Mouse (Mus musculus) layer of hippocampus, postnatal 36 days (tissue): ENCODE data around the gene Nfkb1. TPM values are rescaled to one million over a fixed set of nuclear protein-coding genes. Genes with fewer than 3 reads are reported as not detected.

Source experiments
- DNase-seq, 2 experiments: peaks; one replicate each; pipeline ENCODE4 v3.0.0; 2022
- total RNA-seq, 2 experiments: library from RNA; stranded (reverse); gene quantifications; 2 replicates each; pipeline ENCODE4 v1.2.3; 2021

Nfkb1 gene
- total RNA-seq = 10 to 100 TPM; 21.6 to 25.8 TPM

DNA sequence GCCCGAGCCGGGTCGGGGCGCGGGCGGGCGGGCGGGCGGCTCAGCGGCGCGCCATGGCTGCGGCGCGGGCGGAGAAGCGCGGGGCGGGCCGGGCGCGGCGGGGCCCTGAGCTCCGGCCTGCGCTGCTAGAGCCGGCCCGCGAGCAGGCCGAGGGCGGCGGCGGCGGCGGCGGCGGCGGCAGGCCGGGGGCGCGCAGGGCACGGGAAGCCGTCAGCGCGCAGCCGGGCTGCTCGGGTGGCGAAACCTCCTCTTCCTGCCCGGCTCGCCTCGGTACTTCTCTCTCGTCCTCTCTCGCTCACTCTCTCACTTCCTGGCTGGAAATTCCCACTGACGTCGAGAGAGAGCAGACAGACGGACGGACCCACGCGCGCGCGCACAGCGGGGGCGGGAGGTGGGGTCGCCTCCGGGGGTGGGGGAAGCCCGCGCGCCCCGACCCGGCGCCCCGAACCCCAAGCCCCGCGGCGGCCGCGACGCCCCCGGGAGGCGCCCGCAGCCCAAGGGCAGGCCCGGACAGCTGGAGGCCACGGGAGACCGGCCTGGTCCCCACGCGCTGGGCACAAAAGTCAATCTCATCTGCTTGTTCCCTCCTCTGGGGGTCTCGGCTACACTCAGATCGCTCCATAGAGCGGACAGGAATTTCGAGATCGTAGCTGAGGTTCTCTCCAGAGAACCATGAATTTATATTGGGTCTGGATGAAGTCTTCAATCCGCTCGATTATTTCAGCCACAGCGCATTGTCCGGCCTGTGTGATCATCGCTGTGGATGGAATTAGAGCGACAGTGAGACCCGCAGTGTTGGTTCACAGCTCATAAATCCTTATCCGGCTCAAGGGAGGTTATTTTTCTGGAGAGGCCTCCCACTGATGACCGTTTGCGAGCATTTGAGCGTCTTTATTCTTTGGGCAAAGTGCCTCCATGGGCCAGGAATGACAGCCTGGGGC lies at the start of gene Nfkb1:
TSS of gene Nfkb1 (minus strand) at position 357 of the 941 bp plus-strand sequence.
- DNase-seq = peak; percentile 58 to 64

DNA sequence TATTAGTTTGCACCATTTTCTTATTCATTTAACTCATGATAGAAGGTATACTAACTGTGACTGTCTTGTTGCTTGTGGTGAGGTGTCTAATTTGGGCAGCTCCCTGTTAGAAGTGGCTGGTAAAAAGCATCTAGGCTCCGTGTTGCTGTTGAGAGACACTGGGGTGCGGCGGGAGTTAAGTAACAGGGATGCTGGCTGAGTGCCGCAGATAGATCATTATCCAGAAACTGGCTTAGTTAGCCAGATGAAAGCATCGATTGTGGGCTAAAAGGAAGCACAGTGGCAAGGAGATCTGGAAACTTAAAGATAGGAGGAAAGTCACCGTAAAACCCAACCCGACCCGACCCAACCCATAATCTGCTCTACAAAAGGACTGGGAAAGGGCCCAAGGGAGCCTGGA lies 49.4 kb upstream of the Nfkb1 start:
- DNase-seq = no peak

DNA sequence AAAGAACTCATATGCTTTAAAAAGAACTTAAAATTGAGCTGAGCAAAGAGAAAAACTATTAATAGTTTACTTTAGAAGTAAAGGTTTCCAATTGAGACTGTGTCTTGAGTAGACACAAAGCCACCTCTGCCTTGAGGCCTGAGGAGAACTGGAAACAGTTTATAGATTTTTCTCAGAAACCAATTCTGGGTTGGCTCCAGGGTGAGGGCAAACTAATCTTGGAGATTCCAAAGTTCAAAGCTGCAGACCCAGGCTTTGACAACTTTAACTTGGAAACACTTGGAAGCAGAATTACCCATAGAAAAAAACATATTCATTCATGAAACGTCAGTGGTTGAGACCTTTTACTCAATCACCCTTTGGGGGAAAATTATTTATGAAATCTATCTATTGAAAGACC lies 43.4 kb upstream of the Nfkb1 start:
- DNase-seq = no peak

DNA sequence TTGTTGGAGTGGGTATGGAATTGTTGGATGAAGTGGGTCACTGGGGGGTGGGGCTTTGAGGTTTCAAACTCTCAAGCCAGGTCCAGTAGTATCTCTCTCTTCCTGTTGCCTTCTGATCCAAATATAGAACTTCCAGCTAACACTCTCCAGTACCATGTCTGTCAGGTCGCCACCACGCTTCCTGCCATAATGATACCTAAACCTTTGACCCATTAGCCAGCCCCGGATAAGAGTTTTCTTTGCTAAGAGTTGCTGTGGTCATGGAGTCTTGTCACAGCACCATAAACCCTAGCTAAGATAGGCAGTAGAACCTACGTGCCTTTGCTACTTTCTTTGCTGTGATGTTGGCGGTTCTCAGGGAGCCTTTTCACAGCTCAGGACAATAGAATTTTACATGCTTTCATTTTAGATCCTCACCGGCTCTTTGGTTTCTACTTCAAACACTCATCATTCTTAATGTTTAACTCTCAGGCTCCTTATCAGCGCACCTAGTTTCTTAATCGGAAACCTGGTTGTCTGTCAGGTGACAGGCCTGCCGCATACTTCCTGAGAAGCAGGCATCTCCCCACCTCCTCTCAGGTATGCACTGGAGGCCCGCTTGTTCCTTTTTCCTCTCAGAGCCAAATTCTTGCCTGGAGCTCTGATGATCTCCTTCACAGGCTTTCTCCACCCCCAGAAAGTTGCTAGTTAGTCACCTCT lies 41.5 kb upstream of the Nfkb1 start:
- DNase-seq = no peak

DNA sequence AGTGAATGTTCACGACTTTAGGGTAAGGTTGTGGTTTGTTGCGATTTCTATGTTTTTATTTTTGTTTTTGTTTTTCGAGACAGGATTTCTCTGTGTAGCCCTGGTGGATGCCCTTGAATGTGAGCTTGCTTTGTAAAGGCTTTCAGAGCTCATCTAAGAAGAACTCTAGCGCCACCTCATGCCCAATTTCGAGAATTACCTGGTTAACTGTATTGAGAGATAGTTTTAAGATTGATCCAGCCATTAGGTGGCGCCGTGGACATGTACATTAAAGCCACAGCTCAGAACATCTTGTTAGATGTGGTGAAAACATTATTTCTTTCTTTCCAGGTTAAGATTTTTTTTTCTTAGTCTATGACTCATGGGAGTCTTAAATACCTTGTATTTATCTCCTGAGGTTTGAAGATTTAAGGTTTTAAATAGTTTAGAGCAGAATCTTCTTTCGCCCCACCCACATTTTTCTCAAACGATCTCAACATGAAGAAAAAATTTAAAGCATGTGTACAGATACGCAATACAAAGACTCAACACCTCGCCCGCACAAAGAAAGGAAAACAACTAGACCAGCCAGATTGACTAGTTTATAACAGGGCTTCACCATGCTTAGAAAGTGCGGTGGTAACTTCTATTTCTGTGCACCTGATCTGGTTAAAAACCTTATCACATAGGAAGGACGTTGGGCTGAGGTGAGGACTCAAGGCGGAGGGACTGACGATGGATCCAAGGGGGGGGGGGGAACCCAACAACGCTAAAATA lies 40.1 kb upstream of the Nfkb1 start:
- peak; percentile 79 to 89 for DNase-seq

DNA sequence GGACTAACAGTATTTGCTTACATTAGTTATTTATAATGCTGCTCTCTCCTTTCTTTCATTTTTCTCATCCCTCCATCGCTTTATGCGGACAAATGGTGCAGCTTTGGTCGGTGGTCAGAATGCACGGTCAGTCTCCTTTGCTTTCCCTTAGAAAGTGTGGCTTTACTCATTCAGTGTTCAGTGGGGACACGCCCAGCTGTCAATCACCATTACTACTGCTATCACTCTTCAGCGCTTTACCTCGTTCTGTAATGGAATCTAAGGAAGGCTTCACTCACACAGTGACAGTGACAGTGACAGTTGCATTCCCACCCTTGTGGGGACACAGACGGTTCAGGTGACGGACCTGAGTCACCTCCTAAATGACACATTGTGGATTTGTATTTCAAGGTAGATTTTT lies 39.4 kb upstream of the Nfkb1 start:
- peak in 1 of 2 experiments; percentile 13 for DNase-seq

DNA sequence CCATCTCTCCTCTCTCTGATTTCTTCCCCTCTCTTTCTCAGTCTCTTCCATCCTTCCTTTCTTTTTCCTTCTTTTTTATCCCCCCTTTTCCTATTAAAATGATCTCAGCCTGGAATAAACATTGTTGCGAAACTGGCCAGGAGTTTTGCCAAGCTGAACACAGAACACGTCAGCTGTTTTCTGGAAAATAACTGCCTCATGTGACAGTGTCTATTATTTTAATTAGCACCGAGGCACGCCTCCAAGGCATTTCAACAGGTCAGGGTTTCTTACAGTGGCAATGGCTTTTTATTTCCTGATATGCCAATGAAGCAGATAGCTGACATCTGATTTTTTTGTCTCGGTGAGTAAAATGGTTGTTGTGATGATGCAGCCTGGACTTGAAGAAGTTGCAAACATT lies 38.2 kb upstream of the Nfkb1 start:
- DNase-seq = peak in 1 of 2 experiments; percentile 27

DNA sequence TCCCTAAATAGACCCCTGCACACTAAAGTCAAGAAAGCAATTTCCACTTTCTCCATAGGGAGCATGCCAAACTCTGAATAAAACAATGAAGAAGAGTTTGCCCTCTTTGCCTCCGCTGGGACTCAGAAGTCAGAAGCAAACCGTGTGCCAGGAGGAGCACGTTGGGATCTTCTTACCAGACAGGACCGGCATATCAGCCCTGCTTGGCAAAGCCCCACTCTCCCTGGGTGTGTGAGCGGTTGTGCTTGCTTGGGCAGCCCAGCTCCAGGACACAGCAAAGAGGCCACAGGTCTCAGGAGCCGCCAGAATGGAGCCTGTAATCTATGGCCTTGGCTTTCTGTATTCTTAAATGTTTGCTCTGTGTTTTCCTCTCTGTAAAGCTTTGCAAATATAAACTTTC lies 37.6 kb upstream of the Nfkb1 start:
- no peak for DNase-seq

DNA sequence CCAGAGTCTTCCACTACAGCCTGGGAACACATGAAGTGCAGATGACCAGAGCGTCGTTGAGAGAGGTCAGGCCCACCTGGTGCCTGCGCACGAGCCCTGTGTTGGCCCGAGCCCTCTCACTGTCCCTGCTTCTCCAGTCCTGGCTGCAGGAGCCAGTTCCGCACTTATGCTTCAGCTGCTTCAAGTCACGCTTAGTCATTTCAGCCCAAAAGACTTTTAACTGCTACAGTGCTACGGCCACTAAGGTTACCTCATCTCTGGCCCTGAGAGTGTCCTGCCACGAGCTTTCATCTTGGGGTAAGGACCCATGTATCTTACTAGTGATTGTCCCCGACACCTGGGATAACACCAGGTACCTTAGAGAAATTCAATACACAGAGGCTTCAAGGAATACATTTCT lies 36.0 kb upstream of the Nfkb1 start:
- no peak for DNase-seq

DNA sequence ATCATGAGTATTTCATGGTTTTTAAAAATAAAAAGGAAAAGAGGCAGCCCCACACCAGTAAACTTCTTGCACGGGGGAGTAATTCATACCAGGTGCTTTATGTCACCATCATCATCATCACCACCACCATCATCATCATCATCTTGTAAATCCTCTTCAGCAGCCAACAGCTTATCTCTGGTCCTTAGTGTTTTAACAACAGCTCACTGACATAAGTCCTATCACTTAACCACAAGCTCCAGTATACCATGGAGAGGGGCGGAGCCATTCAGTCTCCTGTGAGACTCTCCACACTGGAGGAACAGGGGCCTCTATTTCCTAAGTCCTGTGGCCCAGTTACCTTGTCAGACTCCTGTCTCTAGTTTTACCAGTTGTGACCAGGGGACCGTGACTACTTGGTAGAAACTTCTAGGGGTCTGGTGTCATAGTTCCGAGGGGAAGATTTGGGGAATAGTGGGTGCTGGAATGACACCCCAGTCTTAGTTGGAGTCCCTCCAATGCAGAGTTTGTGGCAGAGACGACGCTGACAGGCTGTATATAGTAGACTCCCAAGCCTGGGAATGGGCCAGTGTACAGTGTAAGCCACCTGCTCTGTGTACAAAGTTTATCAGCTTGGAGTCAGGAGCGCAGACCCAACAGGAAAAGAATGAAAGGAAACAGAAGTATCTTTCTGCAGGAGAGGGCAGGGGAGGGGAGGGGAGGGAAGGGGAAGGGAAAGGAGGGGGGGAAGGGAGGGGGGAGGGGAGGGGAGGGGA lies 35.4 kb upstream of the Nfkb1 start:
- DNase-seq = no peak

DNA sequence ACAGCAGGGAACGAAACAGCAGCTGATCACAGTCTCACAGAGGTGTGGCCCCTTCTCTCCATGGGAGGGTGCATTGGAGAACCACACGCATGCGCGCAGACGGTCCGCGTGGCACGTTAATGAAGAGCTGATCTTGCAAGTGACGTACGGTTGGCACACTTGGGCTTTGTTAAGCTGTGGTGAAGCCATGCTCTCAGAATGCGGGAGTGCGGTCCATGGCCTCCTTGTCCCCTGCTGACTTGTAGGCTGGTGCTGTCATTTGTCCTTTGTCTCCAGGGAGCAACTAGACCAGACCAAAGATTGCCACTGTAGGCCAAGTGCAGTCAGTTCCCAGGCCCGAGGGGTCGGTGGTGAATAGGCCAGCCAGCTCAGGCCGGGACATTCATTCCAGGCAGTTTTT lies 34.7 kb upstream of the Nfkb1 start:
- DNase-seq = peak in 1 of 2 experiments; percentile 25

DNA sequence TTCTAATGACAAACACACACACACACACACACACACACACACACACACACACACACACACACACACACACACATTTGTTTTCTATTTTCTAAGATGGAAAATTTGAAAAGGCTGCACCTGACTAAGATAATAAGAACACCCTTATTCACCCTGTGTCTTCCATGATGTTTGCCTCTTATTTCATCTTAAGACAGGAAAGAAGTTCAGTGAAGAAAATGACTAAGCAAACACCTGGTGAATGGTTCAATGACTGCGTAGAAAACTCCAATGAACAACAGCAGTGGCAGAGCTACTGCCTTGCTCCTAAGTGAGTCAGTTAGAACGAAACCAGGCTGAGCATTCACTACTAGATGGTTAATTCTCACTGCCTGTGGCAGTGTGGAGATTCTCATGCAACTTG lies 30.8 kb upstream of the Nfkb1 start:
- no peak for DNase-seq

DNA sequence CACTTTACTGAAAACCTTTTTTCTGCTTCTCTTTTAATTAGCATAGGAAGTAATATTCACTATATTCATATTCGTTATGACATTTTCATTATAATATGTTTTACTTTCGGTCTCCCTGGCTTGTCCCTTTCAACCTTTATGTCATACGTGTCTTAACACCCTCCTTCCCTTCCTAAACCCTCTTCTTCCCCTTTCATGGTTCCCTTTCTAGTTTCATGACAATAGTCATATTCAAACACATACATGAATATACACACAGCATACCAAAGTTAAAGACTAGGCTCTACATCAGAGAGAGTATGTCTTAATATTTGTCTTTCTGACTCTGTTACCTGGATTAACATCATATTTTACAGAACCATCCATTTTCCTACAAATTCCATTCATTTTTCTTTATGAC lies 28.6 kb upstream of the Nfkb1 start:
- no peak for DNase-seq

DNA sequence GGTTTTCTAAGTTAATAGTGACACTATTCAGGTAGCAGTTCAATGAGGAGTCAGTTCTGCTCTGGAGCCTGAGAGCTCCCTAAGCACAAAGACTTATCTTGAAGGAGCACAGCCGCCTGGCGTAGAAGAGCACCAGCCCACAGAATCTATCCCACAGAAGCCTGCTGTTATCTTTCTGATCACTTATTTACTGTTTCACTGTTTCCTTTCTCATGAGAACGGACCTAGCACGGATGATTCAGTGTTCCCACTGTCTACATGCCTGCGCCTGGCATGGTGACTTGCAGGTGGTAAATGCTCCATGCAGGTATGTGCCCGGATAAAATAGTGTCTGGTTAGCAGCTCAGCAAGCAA lies 27.8 kb upstream of the Nfkb1 start:
- DNase-seq = no peak

DNA sequence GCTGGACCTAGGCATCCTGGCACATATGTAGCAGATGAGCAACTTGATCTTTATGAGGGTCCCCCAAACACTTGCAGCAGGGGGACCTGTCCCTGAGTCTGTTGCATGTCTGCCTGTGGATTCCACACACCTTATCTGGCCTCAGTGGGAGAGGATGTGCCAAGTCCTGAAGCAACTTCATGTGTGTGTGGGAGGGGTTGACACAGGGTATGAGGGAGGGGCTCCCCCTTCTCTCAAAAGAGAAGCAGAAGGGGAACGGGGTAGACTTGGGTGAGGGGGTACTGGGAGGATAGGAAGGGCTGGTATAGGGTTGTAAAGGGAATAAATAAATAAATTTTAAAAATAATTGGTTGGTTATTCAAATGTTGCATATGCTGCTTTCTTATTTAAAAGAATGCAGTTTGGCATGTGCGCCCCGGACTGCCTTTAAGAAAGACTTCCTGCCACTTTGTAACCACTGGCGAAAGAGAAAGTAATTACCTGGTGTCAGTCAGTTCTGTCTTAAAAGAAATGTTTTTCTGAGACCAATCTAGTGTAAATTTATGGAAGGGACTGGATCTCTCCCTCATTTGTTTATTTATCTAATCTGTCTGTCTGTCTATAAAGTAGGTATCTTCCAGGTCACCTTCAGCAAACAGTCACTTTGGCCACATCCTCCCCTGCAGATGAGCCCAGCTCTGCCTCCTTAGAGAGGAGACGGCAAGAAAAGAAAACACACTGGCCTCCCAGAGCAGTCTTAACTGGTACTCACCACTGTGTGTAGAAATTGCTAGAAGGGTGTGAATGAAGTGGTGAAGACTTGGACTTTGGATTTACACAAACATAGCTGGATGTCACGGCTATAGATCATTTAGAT lies 27.2 kb upstream of the Nfkb1 start:
- DNase-seq = no peak

DNA sequence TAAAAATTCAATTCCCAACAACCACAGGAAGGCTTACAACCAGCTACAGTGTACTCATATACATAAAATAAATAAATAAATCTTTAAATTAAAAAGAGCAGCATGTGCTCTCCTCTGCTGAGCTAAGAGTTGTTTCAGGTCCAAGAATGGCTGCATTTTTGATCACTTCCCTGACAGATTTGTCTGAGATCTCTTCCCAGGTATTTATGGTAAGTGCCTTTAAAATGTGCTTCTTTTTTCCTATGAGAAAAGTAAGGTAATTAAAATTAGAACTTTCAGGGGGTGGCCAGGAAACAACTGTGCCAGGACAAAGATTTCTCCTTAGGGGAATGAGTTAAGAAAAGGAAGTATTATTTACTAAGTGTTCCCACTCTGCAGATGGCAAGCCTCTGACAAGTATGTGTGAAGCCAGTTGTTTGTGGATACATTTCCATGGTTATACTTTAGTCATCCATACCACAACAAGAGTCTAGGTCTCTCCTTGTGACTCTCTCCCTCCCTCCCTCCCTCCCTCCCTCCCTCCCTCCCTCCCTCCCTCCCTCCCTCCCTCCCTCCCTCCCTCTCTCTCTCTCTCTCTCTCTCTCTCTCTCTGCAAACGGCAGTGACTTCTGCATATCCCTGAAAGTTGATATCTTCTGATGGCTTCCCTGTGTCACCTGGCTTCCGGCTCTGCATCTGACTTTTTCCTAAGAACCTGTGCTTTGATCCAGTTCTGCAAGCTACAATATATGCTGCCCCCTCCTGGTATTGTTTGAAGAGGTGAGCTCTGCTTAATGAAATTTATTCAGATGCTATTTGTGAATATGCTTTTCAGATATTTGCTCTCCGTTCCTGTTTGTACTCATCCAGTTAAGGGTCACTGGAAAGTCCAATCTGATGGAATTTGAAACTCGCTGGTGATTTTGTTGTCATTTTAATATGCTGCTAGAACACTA lies 21.9 kb upstream of the Nfkb1 start:
- no peak for DNase-seq

DNA sequence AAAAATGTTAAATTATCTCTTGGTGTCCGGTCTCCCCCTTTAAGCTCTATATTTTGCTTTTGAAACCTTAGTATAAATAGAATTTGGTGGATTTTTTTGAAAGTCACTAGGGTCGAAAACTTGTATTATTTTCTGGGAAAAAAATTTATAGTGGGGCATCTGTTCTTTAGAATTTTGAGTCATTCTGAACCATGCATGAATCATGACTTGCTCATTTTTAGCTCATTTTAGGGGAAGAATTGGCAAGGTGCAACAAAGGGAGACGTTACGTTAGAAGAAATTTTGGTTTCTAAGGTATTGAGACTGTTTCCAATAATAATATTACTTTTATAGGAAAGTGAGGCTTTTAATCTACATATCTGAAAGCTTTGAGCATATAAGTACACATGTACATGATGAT lies 20.3 kb upstream of the Nfkb1 start:
- no peak for DNase-seq

DNA sequence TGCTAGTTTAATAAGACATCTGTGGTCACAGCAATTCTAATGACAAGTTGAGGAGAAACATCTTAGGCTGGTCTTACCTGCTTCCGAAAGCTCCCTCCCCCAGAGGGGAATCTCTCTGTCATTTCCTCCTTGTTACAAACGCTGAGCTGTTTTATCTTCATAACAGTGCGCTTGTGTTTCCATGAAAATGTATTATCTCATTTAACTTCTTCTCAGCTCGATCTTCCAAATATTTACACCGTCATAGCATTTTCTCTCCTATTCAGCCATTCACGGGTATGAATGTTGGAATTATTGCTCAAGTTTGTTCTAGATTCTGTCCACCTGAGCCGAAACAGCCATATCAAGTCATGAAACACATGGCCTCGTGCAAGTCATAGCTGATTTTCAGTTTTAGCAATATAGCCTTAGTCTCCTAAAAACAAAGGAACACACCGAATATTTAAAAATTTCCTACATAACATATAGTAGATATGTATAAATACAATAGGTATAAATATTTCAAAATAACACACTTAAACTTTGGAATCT lies 19.8 kb upstream of the Nfkb1 start:
- no peak for DNase-seq

DNA sequence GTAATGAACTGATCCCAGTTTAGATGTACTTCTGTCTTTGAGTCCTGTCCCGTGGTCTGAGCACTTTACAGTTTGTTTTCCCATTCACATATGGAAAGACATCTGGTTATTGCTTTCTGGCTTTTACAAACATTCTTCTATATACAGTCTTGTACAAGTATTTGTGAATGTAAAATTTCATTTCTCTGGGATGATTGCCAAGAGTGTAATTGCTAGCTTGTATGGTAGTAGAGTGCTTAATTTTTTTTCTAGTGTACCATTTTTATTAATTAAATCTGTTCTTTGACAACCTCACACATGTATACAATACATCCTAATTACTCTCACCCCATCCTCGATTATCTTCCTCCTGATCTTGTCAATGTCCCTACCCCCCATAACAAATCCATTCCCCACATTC lies 12.0 kb upstream of the Nfkb1 start:
- no peak for DNase-seq

DNA sequence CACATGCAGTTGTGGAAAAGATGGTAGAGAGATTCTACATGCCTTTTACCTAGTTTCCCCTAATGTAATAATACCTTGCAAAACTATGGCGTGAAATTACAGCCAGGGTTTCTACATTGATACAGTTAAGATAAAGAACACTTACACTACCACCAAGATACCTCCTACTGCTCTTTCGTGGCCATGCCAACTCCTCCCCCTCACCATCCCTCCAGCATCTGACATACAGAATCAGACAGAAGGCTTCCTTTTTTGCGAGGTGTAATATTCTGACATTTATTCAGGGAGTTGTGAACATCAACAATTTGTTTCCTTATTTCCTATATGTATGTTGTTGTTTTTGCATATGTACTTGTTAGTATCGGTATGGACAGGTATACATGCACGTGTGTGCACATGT lies 11.3 kb upstream of the Nfkb1 start:
- DNase-seq = peak; percentile 54 to 60
